Mouse (Mus musculus): Measurements from ENCODE around the gene Wdfy4.

GRCm38 (mm10) chr14:33171942-33172341 is 13.4 kb downstream of the Wdfy4 start:
- no peak for TF ChIP-seq CTCF (IDR thresholded peaks at IDR 0.05; ENCODE audit: borderline replicate concordance, control insufficient read depth, extremely low read depth, insufficient read depth, low read length, poor library complexity)
- no peak for TF ChIP-seq POLR2A (IDR thresholded peaks at IDR 0.05; ENCODE audit: control insufficient read depth, extremely low read depth, insufficient read depth, low read length, poor library complexity)

Data from thymus, adult 2 months (tissue).